Mouse (Mus musculus) cortical plate, adult 2 months (tissue): ENCODE results near the gene Muc13.

Experiments
- CTCF ChIP-seq: fragments of 200-500 bp; IDR thresholded peaks from 2 replicates; pipeline ENCODE4 v1.5.1; 2011; ENCODE audit warnings: mild to moderate bottlenecking, control low read depth, low read length; ENCODE audit not compliant: insufficient read depth; ENCODE audit errors: extremely low read depth
- POLR2A ChIP-seq: fragments of 200-500 bp; IDR thresholded peaks from 2 replicates; pipeline ENCODE4 v1.6.1; 2011; ENCODE audit warnings: mild to moderate bottlenecking, low read length, control low read depth; ENCODE audit not compliant: insufficient read depth; ENCODE audit errors: extremely low read depth

DNA sequence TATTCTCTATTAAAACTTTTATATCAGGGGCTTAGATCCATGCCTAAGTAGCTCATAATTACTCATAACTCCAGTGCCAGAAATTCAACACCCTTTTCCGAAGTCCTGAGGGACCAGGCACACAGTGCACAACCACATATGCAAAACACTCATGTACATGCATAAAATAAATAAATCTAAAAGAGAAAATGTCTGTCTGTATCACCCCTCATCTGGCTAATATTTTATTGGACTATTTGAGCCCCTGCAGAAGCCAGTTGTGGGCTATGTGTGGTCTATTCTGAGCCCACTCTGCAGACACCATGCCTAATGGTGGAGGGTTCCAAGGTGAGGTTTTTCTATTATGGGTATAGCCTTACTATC, 11.1 kb upstream of the Muc13 start:
- TF ChIP-seq POLR2A (no peak), CTCF (no peak)
